Mouse (Mus musculus): ENCODE measurements around the gene Arhgap33. TPM values are rescaled to one million over a fixed set of nuclear protein-coding genes. Genes with fewer than 3 reads are reported as not detected.
"Not testable (repeated sequence)": the region's sequence is repeated elsewhere in the genome, so short reads cannot be mapped to it uniquely, and the experiment has no call there.

Arhgap33 gene
- polyA plus RNA-seq, 1 experiment from 2014 or later: 20.0 TPM

DNA sequence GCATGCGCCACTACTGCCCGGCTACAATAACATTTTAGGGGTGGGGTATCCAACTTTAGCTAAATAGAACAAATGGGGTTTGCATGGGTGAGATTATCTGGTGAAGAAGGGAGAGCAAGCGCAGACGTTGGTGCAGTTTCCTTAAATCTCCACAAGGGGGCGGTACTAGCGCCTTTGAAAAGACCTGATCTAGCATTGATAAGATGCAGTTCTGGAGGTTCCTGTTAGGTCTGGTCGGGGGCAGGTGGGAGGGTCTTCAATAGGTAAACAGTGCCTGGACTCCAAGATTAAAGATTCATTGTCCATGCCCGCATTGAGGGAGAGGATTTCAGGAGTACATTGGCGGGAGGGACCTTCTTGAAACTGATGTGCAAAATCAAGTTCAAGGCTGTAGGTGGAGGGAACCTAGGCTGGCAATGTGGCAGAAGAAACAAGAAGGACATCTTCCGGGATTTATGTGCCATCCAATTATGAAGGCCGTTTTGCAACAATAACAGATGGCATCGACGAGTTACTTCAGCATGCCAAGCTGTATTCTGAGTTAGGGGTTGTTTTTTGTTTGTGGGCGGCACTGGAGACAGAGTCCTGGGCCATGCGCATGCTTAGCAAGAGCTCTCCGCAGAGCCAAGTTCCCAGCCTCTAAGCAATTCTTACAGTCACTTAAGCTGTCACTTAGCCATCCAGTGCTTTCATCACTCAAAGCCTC, 44.5 kb downstream of the Arhgap33 start:
- H3K4me3 ChIP-seq: no peak overlapping the region
- no peak overlapping the region for H3K9ac ChIP-seq
- H3K9me3 ChIP-seq: no peaks in the 10 kb centered on the region
- peaks cover 7% of the 10 kb centered on the region; the same call in 1 of the 2 replicates for H3K27me3 ChIP-seq
- no peaks in the 10 kb centered on the region for H3K36me3 ChIP-seq
- no peak overlapping the region for H3K4me2 ChIP-seq (replicated peaks)
- H3K27ac ChIP-seq: no peak overlapping the region
- 33% methylated on average over 16 of the region's 16 CpGs for WGBS
- no peaks in the 10 kb centered on the region for H3K4me1 ChIP-seq
- no peak for ATAC-seq (ENCODE audit: insufficient number of reproducible peaks, insufficient read depth, low FRiP score, low TSS enrichment)

GRCm38 (mm10) chr7:30484250-30484649, 50.6 kb downstream of the Arhgap33 start:
- WGBS: 15% methylated on average over 8 of the region's 8 CpGs
- ATAC-seq (ENCODE audit: insufficient number of reproducible peaks, insufficient read depth, low FRiP score, low TSS enrichment): no peak
- Histone ChIP-seq H3K4me2 (replicated peaks) (no peak overlapping the region), H3K9ac (no peak overlapping the region), H3K27ac (no peak overlapping the region), H3K36me3 (no peaks in the 10 kb centered on the region), H3K4me1 (no peaks in the 10 kb centered on the region), H3K27me3 (peaks cover 11% of the 10 kb centered on the region), H3K4me3 (no peak overlapping the region), H3K9me3 (no peaks in the 10 kb centered on the region)

DNA sequence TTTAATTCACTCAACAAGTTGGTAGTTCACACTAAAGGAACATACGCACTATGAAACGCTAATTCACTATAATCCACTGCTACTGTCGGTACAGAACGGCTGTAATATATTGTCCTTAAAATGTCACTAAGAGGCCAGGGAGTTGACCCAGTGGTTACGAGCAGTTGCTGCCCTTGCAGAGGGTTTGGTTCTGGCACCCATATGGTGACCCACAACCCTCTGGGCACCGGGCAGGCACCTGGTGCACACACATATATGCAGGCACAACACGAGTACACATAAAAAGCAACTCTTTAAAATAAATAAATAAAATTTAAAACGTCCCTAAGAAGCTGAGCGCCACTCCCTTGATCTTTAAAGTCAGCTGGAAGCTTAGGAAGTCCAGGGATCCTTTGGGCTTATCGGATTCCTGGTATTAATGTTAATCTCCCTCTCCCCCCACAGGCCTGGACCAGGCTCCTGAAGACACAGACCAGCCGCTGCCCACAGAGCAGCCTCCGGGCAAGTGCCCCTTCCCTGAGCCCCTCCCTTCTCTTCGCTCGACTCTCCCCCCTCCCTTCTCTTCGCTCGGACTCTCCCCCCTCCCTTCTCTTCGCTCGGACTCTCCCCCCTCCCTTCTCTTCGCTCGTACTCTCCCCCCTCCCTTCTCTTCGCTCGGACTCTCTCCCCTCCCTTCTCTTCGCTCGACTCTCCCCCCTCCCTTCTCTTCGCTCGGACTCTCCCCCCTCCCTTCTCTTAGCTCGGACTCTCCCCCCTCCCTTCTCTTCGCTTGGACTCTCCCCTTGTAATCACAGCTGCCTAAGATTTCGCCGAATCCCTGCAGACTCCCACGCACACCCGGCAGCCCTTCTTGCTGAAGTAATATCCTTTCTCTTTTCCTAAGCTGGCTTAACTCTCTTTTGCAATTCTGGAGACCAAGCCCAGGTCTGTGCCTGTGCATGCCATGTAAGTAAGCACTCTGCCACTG, 57.2 kb downstream of the Arhgap33 start:
- WGBS: 7% methylated on average over 31 of the region's 32 CpGs
- no peak for ATAC-seq (ENCODE audit: insufficient number of reproducible peaks, insufficient read depth, low FRiP score, low TSS enrichment)

GRCm38 (mm10) chr7:30476136-30476535, 58.7 kb downstream of the Arhgap33 start:
- H3K27me3 ChIP-seq: peaks cover 16% of the 10 kb centered on the region
- H3K4me3 ChIP-seq; H3K36me3 ChIP-seq; H3K9ac ChIP-seq; H3K27ac ChIP-seq; H3K9me3 ChIP-seq; H3K4me2 ChIP-seq (replicated peaks); ATAC-seq (ENCODE audit: insufficient number of reproducible peaks, insufficient read depth, low FRiP score, low TSS enrichment); H3K4me1 ChIP-seq: not testable (repeated sequence)
- WGBS: 89% methylated on average over 7 of the region's 7 CpGs

More for the DNA sequence above, 57.2 kb downstream of the Arhgap33 start:
- peaks cover 17% of the 10 kb centered on the region for H3K27me3 ChIP-seq
- H3K9ac ChIP-seq: no peak overlapping the region
- peaks cover 3% of the 10 kb centered on the region; the same call in 1 of the 2 replicates for H3K4me1 ChIP-seq
- H3K36me3 ChIP-seq: no peaks in the 10 kb centered on the region
- H3K9me3 ChIP-seq: no peaks in the 10 kb centered on the region
- no peak overlapping the region for H3K27ac ChIP-seq
- H3K4me3 ChIP-seq: peak overlapping the region; percentile 26
- peak overlapping the region; percentile 52 for H3K4me2 ChIP-seq (replicated peaks)

DNA sequence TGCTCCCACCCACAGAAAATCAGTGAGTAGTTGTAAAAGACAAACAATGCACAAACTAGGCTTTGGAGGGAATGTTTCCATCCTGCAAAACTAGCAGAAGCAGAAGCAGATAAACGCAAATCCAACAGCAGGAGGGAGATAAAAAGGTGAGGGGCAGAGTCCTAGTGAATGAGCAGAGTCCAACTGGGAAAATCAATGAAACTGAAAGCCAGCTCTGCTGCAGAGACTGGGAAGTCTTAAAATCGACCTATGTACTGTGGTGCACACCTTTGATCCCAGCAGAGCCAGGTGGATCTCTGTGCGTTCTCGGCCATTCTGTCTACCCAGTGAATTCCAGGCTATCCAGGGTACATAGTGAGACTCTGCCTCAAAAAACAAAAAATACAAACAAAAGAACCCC, 59.9 kb downstream of the Arhgap33 start:
- Histone ChIP-seq H3K36me3 (no peaks in the 10 kb centered on the region), H3K4me2 (replicated peaks) (no peak overlapping the region), H3K9ac (no peak overlapping the region), H3K27ac (no peak overlapping the region), H3K4me1 (peaks cover 3% of the 10 kb centered on the region; the same call in 1 of the 2 replicates), H3K4me3 (no peak overlapping the region), H3K9me3 (no peaks in the 10 kb centered on the region), H3K27me3 (peaks cover 15% of the 10 kb centered on the region)
- 69% methylated on average over 4 of the region's 4 CpGs for WGBS
- no peak for ATAC-seq (ENCODE audit: insufficient number of reproducible peaks, insufficient read depth, low FRiP score, low TSS enrichment)

- Histone ChIP-seq H3K4me1 (peaks cover under 1% of the 10 kb centered on the region; the same call in 1 of the 2 replicates), H3K36me3 (no peaks in the 10 kb centered on the region), H3K9me3 (no peaks in the 10 kb centered on the region), H3K4me2 (replicated peaks) (no peak overlapping the region), H3K27me3 (peaks cover 15% of the 10 kb centered on the region), H3K27ac (no peak overlapping the region), H3K4me3 (no peak overlapping the region), H3K9ac (no peak overlapping the region)
- 41% methylated on average over 5 of the region's 5 CpGs for WGBS
- ATAC-seq (ENCODE audit: insufficient number of reproducible peaks, insufficient read depth, low FRiP score, low TSS enrichment): no peak
Measured at GRCm38 (mm10) chr7:30472411-30472810, 62.4 kb downstream of the Arhgap33 start.

Small RNA genes lying within 50 kb of the gene (microRNA-seq; reads per million reads assigned to microRNA genes)
- 1.3 reads per million for gene Gm38670

Other genes with a start within 250 kb of the Arhgap33 start
- 54.0 and 55.1 TPM in 2 replicates for gene Clip3, start 243.3 kb downstream of the Arhgap33 start, polyA plus RNA-seq (2016; fragmentation: Nextera tagmentation; extraction: Ambion mirVana)
- 88.6 and 92.2 TPM in 2 replicates for gene Alkbh6, start 226.3 kb downstream of the Arhgap33 start, polyA plus RNA-seq (2016; fragmentation: Nextera tagmentation; extraction: Ambion mirVana)
- 94.9 and 101 TPM in 2 replicates for gene Syne4, start 220.3 kb downstream of the Arhgap33 start, polyA plus RNA-seq (2016; fragmentation: Nextera tagmentation; extraction: Ambion mirVana)
- 0.87 and 2.9 TPM in 2 replicates for gene E130208F15Rik, start 213.3 kb downstream of the Arhgap33 start, polyA plus RNA-seq (2016; fragmentation: Nextera tagmentation; extraction: Ambion mirVana)
- gene Sdhaf1, start 211.2 kb downstream of the Arhgap33 start, polyA plus RNA-seq (2016; fragmentation: Nextera tagmentation; extraction: Ambion mirVana): 21.8 and 23.4 TPM in 2 replicates
- gene Lrfn3, start 172.3 kb downstream of the Arhgap33 start, polyA plus RNA-seq (2016; fragmentation: Nextera tagmentation; extraction: Ambion mirVana): 8.3 and 8.6 TPM in 2 replicates
- 16.7 and 18.7 TPM in 2 replicates for gene Tyrobp, start 121.3 kb downstream of the Arhgap33 start, polyA plus RNA-seq (2016; fragmentation: Nextera tagmentation; extraction: Ambion mirVana)
- 0.70 and 0.98 TPM in 2 replicates for gene Hcst, start 115.2 kb downstream of the Arhgap33 start, polyA plus RNA-seq (2016; fragmentation: Nextera tagmentation; extraction: Ambion mirVana)
- gene Nfkbid, start 113.3 kb downstream of the Arhgap33 start, polyA plus RNA-seq (2016; fragmentation: Nextera tagmentation; extraction: Ambion mirVana): 2.1 and 2.9 TPM in 2 replicates
- 66.5 and 74.7 TPM in 2 replicates for gene Aplp1, start 89.5 kb downstream of the Arhgap33 start, polyA plus RNA-seq (2016; fragmentation: Nextera tagmentation; extraction: Ambion mirVana)
- 0.46 and 0.52 TPM in 2 replicates for gene Kirrel2, start 77.4 kb downstream of the Arhgap33 start, polyA plus RNA-seq (2016; fragmentation: Nextera tagmentation; extraction: Ambion mirVana)
- 0.10 and 0.29 TPM in 2 replicates for gene Nphs1, start 76.7 kb downstream of the Arhgap33 start, polyA plus RNA-seq (2016; fragmentation: Nextera tagmentation; extraction: Ambion mirVana)
- not detected in 2 replicates for gene Prodh2, start 41.4 kb downstream of the Arhgap33 start, polyA plus RNA-seq (2016; fragmentation: Nextera tagmentation; extraction: Ambion mirVana)
- 8.5 and 9.2 TPM in 2 replicates for gene Hspb6, start 17.1 kb upstream of the Arhgap33 start, polyA plus RNA-seq (2016; fragmentation: Nextera tagmentation; extraction: Ambion mirVana)
- 15.6 and 16.0 TPM in 2 replicates for gene Proser3, start 17.2 kb upstream of the Arhgap33 start, polyA plus RNA-seq (2016; fragmentation: Nextera tagmentation; extraction: Ambion mirVana)
- 44.7 and 49.1 TPM in 2 replicates for gene Lin37, start 24.8 kb upstream of the Arhgap33 start, polyA plus RNA-seq (2016; fragmentation: Nextera tagmentation; extraction: Ambion mirVana)
- gene U2af1l4, start 28.2 kb upstream of the Arhgap33 start, polyA plus RNA-seq (2016; fragmentation: Nextera tagmentation; extraction: Ambion mirVana): 94.1 TPM in 2 replicates
- 16.5 and 17.4 TPM in 2 replicates for gene Gm49396, start 28.3 kb upstream of the Arhgap33 start, polyA plus RNA-seq (2016; fragmentation: Nextera tagmentation; extraction: Ambion mirVana)
- 132 and 138 TPM in 2 replicates for gene Psenen, start 28.6 kb upstream of the Arhgap33 start, polyA plus RNA-seq (2016; fragmentation: Nextera tagmentation; extraction: Ambion mirVana)
- 4.1 and 5.5 TPM in 2 replicates for gene Igflr1, start 30.4 kb upstream of the Arhgap33 start, polyA plus RNA-seq (2016; fragmentation: Nextera tagmentation; extraction: Ambion mirVana)
- 11.6 and 12.6 TPM in 2 replicates for gene Kmt2b, start 53.7 kb upstream of the Arhgap33 start, polyA plus RNA-seq (2016; fragmentation: Nextera tagmentation; extraction: Ambion mirVana)
- gene Zbtb32, start 63.8 kb upstream of the Arhgap33 start, polyA plus RNA-seq (2016; fragmentation: Nextera tagmentation; extraction: Ambion mirVana): 0.17 and 0.19 TPM in 2 replicates
- 0.37 and 0.73 TPM in 2 replicates for gene Upk1a, start 77.8 kb upstream of the Arhgap33 start, polyA plus RNA-seq (2016; fragmentation: Nextera tagmentation; extraction: Ambion mirVana)
- gene Cox6b1, start 91.1 kb upstream of the Arhgap33 start, polyA plus RNA-seq (2016; fragmentation: Nextera tagmentation; extraction: Ambion mirVana): 761 and 784 TPM in 2 replicates
- gene Etv2, start 100.8 kb upstream of the Arhgap33 start, polyA plus RNA-seq (2016; fragmentation: Nextera tagmentation; extraction: Ambion mirVana): not detected in 2 replicates
- gene Rbm42, start 115.3 kb upstream of the Arhgap33 start, polyA plus RNA-seq (2016; fragmentation: Nextera tagmentation; extraction: Ambion mirVana): 151 and 154 TPM in 2 replicates
- gene Haus5, start 129.9 kb upstream of the Arhgap33 start, polyA plus RNA-seq (2016; fragmentation: Nextera tagmentation; extraction: Ambion mirVana): 54.8 and 59.3 TPM in 2 replicates
- not detected in 2 replicates for gene Pmis2, start 136.5 kb upstream of the Arhgap33 start, polyA plus RNA-seq (2016; fragmentation: Nextera tagmentation; extraction: Ambion mirVana)
- not detected in 2 replicates for gene 2200002J24Rik, start 163.9 kb upstream of the Arhgap33 start, polyA plus RNA-seq (2016; fragmentation: Nextera tagmentation; extraction: Ambion mirVana)
- 0.50 and 0.96 TPM in 2 replicates for gene Atp4a, start 177.1 kb upstream of the Arhgap33 start, polyA plus RNA-seq (2016; fragmentation: Nextera tagmentation; extraction: Ambion mirVana)
- 156 and 166 TPM in 2 replicates for gene Tmem147, start 194.5 kb upstream of the Arhgap33 start, polyA plus RNA-seq (2016; fragmentation: Nextera tagmentation; extraction: Ambion mirVana)
- 0.62 and 0.97 TPM in 2 replicates for gene Gapdhs, start 208.6 kb upstream of the Arhgap33 start, polyA plus RNA-seq (2016; fragmentation: Nextera tagmentation; extraction: Ambion mirVana)
- 1.1 and 1.3 TPM in 2 replicates for gene Sbsn, start 216.4 kb upstream of the Arhgap33 start, polyA plus RNA-seq (2016; fragmentation: Nextera tagmentation; extraction: Ambion mirVana)
- 0.32 TPM in 1 of 2 replicates, not detected in the other for gene Dmkn, start 228.7 kb upstream of the Arhgap33 start, polyA plus RNA-seq (2016; fragmentation: Nextera tagmentation; extraction: Ambion mirVana)

Data from embryonic facial prominence, embryonic 12.5 days (tissue).